Mouse (Mus musculus) gastrocnemius, postnatal 14 days (tissue): ENCODE measurements around the gene Abhd4. TPM values are rescaled to one million over a fixed set of nuclear protein-coding genes. Genes with fewer than 3 reads are reported as not detected.

Experiments
- DNase-seq: peaks from one replicate; pipeline ENCODE4 v3.0.0; 2021; ENCODE audit warnings: mixed read lengths
- intact Hi-C: fragments of 180-260 bp; cut with DNase I; formaldehyde crosslinking; loops from one replicate; pipeline ENCODE4 v1.15.1; 2025; ENCODE audit warnings: low total_unique reads
- total RNA-seq, 2 experiments: library from RNA; stranded (reverse); gene quantifications; 2 replicates each; pipeline ENCODE4 v1.2.3; 2021

Abhd4 gene
- total RNA-seq, 2 experiments from 2014 or later, result 18.4 to 19.9 TPM

DNA sequence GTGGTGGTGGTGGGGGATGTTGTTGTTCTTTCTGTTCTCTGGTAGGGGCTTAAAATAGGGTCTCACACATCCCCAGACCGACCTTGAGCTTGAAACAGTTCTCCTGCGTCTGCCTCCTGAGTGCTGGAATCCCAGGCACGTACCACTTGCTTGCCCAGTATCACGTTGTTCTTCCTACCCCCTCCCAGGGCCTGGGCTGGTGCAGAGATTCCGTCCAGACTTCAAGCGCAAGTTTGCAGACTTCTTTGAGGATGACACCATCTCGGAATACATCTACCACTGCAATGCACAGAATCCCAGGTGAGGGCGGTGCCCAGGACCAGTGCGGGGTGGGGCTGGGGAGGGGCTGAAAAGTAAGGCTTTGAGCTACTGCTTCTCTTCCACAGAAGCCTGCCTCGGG, 11.1 kb downstream of the Abhd4 start:
- DNase-seq, result no peak

DNA sequence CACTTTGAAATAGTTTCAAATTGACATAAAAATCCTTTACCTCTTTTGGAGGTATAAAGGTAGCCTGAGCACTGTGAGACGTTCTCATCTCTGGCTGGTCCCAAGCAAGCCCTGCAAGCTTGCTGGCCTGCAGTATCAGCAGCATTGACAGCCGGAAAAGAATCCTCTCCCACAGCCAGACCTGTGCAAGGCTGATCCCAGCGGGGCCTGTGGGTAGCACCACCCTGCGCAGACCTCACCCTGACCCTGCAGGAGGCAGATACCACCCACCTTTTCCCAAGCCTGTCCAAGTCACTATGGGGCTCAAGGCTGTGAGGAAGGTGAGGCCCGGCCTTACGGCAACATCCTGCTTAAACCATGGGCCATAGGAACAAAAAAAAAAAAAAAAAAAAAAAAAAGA, 12.0 kb downstream of the Abhd4 start:
- DNase-seq, result no peak
- intact Hi-C loops, result no loop called here

More for the DNA sequence above, 11.1 kb downstream of the Abhd4 start:
- intact Hi-C loops, result no loop called here

GRCm38 (mm10) chr14:54267966-54268365, 14.0 kb downstream of the Abhd4 start:
- DNase-seq, result no peak
- intact Hi-C loops, result no loop called here

DNA sequence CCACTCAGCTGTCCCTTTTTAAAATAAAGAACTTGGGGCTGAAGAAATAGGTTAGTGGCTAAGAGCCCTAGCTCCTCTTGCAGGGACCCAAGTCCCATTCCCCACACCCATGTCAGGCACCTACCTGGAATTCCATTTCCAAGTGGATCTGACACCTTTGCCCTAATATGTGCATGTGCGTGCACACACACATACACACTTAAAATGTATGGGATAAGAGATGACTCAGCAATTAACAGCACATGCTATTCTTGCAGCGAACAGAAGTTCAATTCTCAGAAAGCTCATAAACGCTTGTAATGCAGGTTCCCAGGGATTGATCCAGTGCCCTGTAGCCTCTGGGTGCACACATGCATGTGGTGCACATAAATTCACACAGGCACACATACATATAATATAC, 15.6 kb downstream of the Abhd4 start:
- intact Hi-C loops, result no loop called here
- no peak for DNase-seq

GRCm38 (mm10) chr14:54270413-54270812, 16.4 kb downstream of the Abhd4 start:
- no peak for DNase-seq
- intact Hi-C loops, result no loop called here

DNA sequence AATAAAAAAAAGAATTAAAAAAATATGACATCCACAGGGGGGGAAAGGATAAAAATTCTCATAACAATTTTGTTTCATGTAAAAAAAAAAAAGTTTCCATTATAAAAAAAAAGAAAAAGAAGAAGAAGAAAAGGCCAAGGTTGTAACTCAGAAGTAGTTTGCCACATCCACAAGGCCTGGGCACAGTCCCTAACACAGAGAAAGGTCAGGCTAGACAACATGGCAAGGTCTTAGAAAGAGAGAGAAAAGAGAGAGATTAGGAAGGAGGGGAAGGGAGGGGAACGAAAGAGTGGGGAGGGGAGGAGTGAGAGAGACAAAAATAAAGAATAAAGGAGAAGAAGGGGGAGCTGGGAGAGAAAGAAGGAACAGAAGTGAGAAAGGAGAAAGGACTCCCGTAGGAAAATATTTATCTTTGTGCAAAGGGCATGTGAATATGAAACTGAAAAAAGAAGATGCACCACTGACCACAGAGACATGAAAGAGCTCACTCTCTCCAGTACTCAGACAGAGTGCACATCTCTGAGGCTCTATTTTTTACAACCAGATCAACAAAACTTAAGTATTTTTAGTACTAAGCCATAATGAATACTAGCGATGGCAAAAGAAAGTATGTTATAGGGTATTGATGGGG, 18.1 kb downstream of the Abhd4 start:
- intact Hi-C loops, result no loop called here

DNA sequence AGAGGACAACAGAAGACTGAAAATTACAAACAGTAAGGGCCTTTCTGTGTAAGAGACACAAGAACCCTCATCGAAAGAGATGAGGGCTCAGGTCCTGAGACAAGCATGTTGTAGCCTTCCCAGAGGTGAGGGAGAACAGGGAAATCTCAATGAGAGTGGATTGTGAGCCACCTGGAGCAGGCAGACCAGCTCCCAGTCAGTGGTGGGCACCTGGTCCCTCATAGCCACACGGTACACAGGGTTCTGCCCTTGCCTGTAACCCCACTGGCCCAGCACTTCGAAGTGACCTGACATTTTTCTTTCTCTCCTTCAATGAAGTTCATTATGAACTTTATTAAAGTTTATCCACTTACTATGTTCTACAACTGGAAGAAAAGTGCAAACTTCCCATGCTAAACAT, 18.7 kb downstream of the Abhd4 start:
- DNase-seq, result no peak
- intact Hi-C loops, result no loop called here

More for the DNA sequence above, 18.1 kb downstream of the Abhd4 start:
- DNase-seq, result no peak

- DNase-seq, result no peak
- intact Hi-C loops, result no loop called here
Measured at GRCm38 (mm10) chr14:54276446-54276845, 22.5 kb downstream of the Abhd4 start.

GRCm38 (mm10) chr14:54284839-54285238, 30.9 kb downstream of the Abhd4 start, which contains the start of gene Olfr49:
Gene Olfr49 (minus strand): TSS chr14:54284939.
- DNase-seq, result no peak
- intact Hi-C loops, result no loop called here

DNA sequence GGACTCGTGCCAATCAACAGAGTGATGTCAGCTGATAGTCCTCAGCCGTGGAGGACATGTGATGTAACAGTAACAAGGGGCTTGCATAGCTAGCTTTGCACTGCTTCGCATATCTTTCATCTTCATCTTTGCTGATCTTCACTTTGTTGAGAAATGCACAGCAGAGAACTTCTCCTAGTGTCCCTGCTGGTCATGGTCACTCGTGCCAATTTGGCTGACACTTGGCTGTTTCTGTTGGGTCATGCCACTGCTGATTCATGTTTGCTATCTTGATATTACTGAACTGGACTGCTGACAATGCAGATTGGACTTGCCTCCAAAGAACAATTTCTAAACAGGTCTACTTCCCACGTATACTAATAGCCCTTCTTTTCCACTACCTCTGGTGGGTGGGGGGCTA, 46.1 kb downstream of the Abhd4 start:
- DNase-seq, result no peak
- intact Hi-C loops, result no loop called here

GRCm38 (mm10) chr14:54300676-54301075, 46.7 kb downstream of the Abhd4 start:
- no peak for DNase-seq
- intact Hi-C loops, result no loop called here

GRCm38 (mm10) chr14:54311763-54312162, 57.8 kb downstream of the Abhd4 start:
- no peak for DNase-seq
- intact Hi-C loops, result no loop called here

Other genes with a start within 250 kb of the Abhd4 start
- gene Dad1, start 84 bp upstream of the Abhd4 start, total RNA-seq, result 10 to 100 TPM; 67.4 to 70.3 TPM
- not detected for gene Olfr49, start 30.8 kb downstream of the Abhd4 start, total RNA-seq
- gene Oxa1l, start 106.6 kb downstream of the Abhd4 start, total RNA-seq, result 10 to 100 TPM; 54.7 to 57.7 TPM
- gene Slc7a7, start 163.6 kb downstream of the Abhd4 start, total RNA-seq, result 1 to 10 TPM; 2.9 to 3.4 TPM
- gene Mrpl52, start 172.7 kb downstream of the Abhd4 start, total RNA-seq, result 100 to 1,000 TPM; 107 to 116 TPM
- 10 to 100 TPM; 52.0 to 68.1 TPM for gene Mmp14, start 177.4 kb downstream of the Abhd4 start, total RNA-seq
- gene Lrp10, start 209.9 kb downstream of the Abhd4 start, total RNA-seq, result 10 to 100 TPM; 33.5 to 37.2 TPM
- gene Rem2, start 221.9 kb downstream of the Abhd4 start, total RNA-seq, result not detected